Mouse (Mus musculus) kidney, embryonic 14.5 days (tissue): ENCODE measurements around the gene Ctu1. TPM values are rescaled to one million over a fixed set of nuclear protein-coding genes. Genes with fewer than 3 reads are reported as not detected.
"Not testable (repeated sequence)": the region's sequence is repeated elsewhere in the genome, so short reads cannot be mapped to it uniquely, and the experiment has no call there.

Source experiments
- ATAC-seq: fragments of 200-750 bp; cut with Nextera tagmentation; 2 replicates; pipeline ENCODE4 v1.8.0; 2017; ENCODE audit warnings: moderate number of reproducible peaks, mild to moderate bottlenecking, moderate TSS enrichment, moderate library complexity; ENCODE audit not compliant: low FRiP score, low TSS enrichment
- H3K27ac ChIP-seq: fragments of 300-500 bp; sonication (generic); 2 replicates; pipeline ENCODE4 v1.5.1; 2014; ENCODE audit warnings: low read depth, mild to moderate bottlenecking, low read length, moderate library complexity, mixed read lengths
- H3K27me3 ChIP-seq: fragments of 300-500 bp; sonication (generic); 2 replicates; pipeline ENCODE4 v1.6.1; 2014; ENCODE audit warnings: mild to moderate bottlenecking, low read length; ENCODE audit not compliant: control insufficient read depth, insufficient read depth
- H3K36me3 ChIP-seq: fragments of 300-500 bp; sonication (generic); 2 replicates; pipeline ENCODE4 v1.6.1; 2014; ENCODE audit warnings: low read length, mixed read lengths; ENCODE audit not compliant: control insufficient read depth, insufficient read depth
- H3K4me1 ChIP-seq: fragments of 300-500 bp; sonication (generic); 2 replicates; pipeline ENCODE4 v1.6.1; 2014; ENCODE audit warnings: low read length, mixed read lengths; ENCODE audit not compliant: control insufficient read depth, insufficient read depth
- H3K4me2 ChIP-seq: fragments of 300-500 bp; sonication (generic); replicated peaks from 2 replicates; pipeline ENCODE4 v1.6.1; 2014; ENCODE audit warnings: low read depth, mild to moderate bottlenecking, low read length
- H3K4me3 ChIP-seq: fragments of 300-500 bp; sonication (generic); 2 replicates; pipeline ENCODE4 v1.5.1; 2014; ENCODE audit warnings: mild to moderate bottlenecking, low read length
- H3K9ac ChIP-seq: fragments of 300-500 bp; sonication (generic); 2 replicates; pipeline ENCODE4 v1.6.1; 2014; ENCODE audit warnings: low read depth, mild to moderate bottlenecking, low read length, moderate library complexity
- H3K9me3 ChIP-seq: fragments of 300-500 bp; sonication (generic); 2 replicates; pipeline ENCODE4 v1.6.1; 2016; ENCODE audit warnings: low read length; ENCODE audit not compliant: control insufficient read depth
- WGBS: fragments of 180-500 bp; shearing (Covaris S2); extraction: QIAGEN DNeasy Blood & Tissue Kit; methylation state at CpG from one replicate; pipeline ENCODE4 v1.1.7; 2014; 5-methylcytosine and 5-hydroxymethylcytosine counted together
- polyA plus RNA-seq: library from polyadenylated mRNA; unstranded; fragments of >200 nt; fragmentation: Nextera tagmentation; extraction: Ambion mirVana; gene quantifications from 2 replicates; pipeline ENCODE4 v1.2.1, GENCODE M21; 2014

Gene Ctu1
- polyA plus RNA-seq, 1 experiment from 2014 or later: 12.6 TPM

- 78% methylated on average over 5 of the region's 5 CpGs for WGBS
- ATAC-seq: no peak
- H3K27ac ChIP-seq: no peak overlapping the region
Observed at GRCm38 (mm10) chr7:43642587-43642986, 29.2 kb upstream of the Ctu1 start.

GRCm38 (mm10) chr7:43643046-43643652 is 28.7 kb upstream of the Ctu1 start:
- Histone ChIP-seq H3K4me1 (no peaks in the 10 kb centered on the region), H3K4me3 (no peak overlapping the region), H3K9me3 (no peaks in the 10 kb centered on the region), H3K36me3 (no peaks in the 10 kb centered on the region), H3K27me3 (no peaks in the 10 kb centered on the region), H3K27ac (no peak overlapping the region), H3K9ac (no peak overlapping the region), H3K4me2 (no peak overlapping the region)
- ATAC-seq: no peak
- 83% methylated on average over 17 of the region's 17 CpGs for WGBS

More at GRCm38 (mm10) chr7:43642587-43642986, 29.2 kb upstream of the Ctu1 start:
- H3K36me3 ChIP-seq: no peaks in the 10 kb centered on the region
- no peaks in the 10 kb centered on the region for H3K9me3 ChIP-seq
- no peak overlapping the region for H3K4me2 ChIP-seq
- H3K9ac ChIP-seq: no peak overlapping the region
- H3K4me3 ChIP-seq: no peak overlapping the region
- no peaks in the 10 kb centered on the region for H3K4me1 ChIP-seq
- no peaks in the 10 kb centered on the region for H3K27me3 ChIP-seq

- no peaks in the 10 kb centered on the region for H3K4me1 ChIP-seq
- H3K9ac ChIP-seq: no peak overlapping the region
- H3K9me3 ChIP-seq: no peaks in the 10 kb centered on the region; the same call in 1 of the 2 replicates
- no peak overlapping the region for H3K4me2 ChIP-seq
- 88% methylated on average over 6 of the region's 6 CpGs for WGBS
- ATAC-seq: no peak
- no peaks in the 10 kb centered on the region for H3K36me3 ChIP-seq
- H3K27ac ChIP-seq: no peak overlapping the region
- no peak overlapping the region for H3K4me3 ChIP-seq
- no peaks in the 10 kb centered on the region for H3K27me3 ChIP-seq
Observed at GRCm38 (mm10) chr7:43652683-43653082, 19.1 kb upstream of the Ctu1 start.

- Histone ChIP-seq H3K27me3 (no peaks in the 10 kb centered on the region), H3K4me2 (no peak overlapping the region), H3K36me3 (no peaks in the 10 kb centered on the region), H3K9ac (no peak overlapping the region), H3K4me3 (no peak overlapping the region), H3K9me3 (no peaks in the 10 kb centered on the region; the same call in 1 of the 2 replicates), H3K4me1 (no peaks in the 10 kb centered on the region), H3K27ac (no peak overlapping the region)
- no peak for ATAC-seq
- WGBS: 84% methylated on average over 3 of the region's 3 CpGs
Observed at GRCm38 (mm10) chr7:43654519-43654918, 17.3 kb upstream of the Ctu1 start.

- no peaks in the 10 kb centered on the region for H3K4me1 ChIP-seq
- ATAC-seq: no peak
Observed at GRCm38 (mm10) chr7:43656232-43656631, 15.6 kb upstream of the Ctu1 start.

GRCm38 (mm10) chr7:43660002-43660401 is 11.8 kb upstream of the Ctu1 start, which contains the start of gene Siglece:
TSS of gene Siglece (minus strand) at chr7:43660161.
- Histone ChIP-seq H3K4me1 (no peaks in the 10 kb centered on the region), H3K4me3 (no peak within 1 kb of the TSS), H3K27me3 (no peaks in the 10 kb centered on the region), H3K27ac (no peak within 1 kb of the TSS), H3K9me3 (no peaks in the 10 kb centered on the region), H3K9ac (no peak within 1 kb of the TSS), H3K36me3 (no peaks in the 10 kb centered on the region), H3K4me2 (no peak within 1 kb of the TSS)
- 83% methylated on average over 1 of the region's 1 CpGs for WGBS
- ATAC-seq: no peak

More at GRCm38 (mm10) chr7:43656232-43656631, 15.6 kb upstream of the Ctu1 start:
- WGBS: 58% methylated on average over 6 of the region's 6 CpGs
- Histone ChIP-seq H3K9me3 (no peaks in the 10 kb centered on the region), H3K9ac (no peak overlapping the region), H3K4me3 (no peak overlapping the region), H3K36me3 (no peaks in the 10 kb centered on the region), H3K27ac (no peak overlapping the region), H3K27me3 (no peaks in the 10 kb centered on the region), H3K4me2 (no peak overlapping the region)

- no peaks in the 10 kb centered on the region for H3K27me3 ChIP-seq
- H3K4me1 ChIP-seq: no peaks in the 10 kb centered on the region
- no peak overlapping the region for H3K4me3 ChIP-seq
- no peaks in the 10 kb centered on the region for H3K36me3 ChIP-seq
- no peak overlapping the region for H3K4me2 ChIP-seq
- no peaks in the 10 kb centered on the region for H3K9me3 ChIP-seq
- ATAC-seq: no peak
- no peak overlapping the region for H3K27ac ChIP-seq
- WGBS: 88% methylated on average over 1 of the region's 1 CpGs
- no peak overlapping the region for H3K9ac ChIP-seq
Observed at GRCm38 (mm10) chr7:43662804-43663203, 9.0 kb upstream of the Ctu1 start.

- not testable (repeated sequence) for ATAC-seq
Observed at GRCm38 (mm10) chr7:43667221-43667620, 4.6 kb upstream of the Ctu1 start.

GRCm38 (mm10) chr7:43668582-43668981 is 3.2 kb upstream of the Ctu1 start:
- Histone ChIP-seq H3K27me3 (no peaks in the 10 kb centered on the region), H3K36me3 (no peaks in the 10 kb centered on the region), H3K4me3 (no peak overlapping the region), H3K4me2 (no peak overlapping the region), H3K27ac (no peak overlapping the region), H3K4me1 (peaks cover 6% of the 10 kb centered on the region; the same call in 1 of the 2 replicates), H3K9me3 (no peaks in the 10 kb centered on the region), H3K9ac (no peak overlapping the region)
- ATAC-seq: no peak
- WGBS: 15% methylated on average over 3 of the region's 3 CpGs

More at GRCm38 (mm10) chr7:43667221-43667620, 4.6 kb upstream of the Ctu1 start:
- not testable (repeated sequence) for H3K27me3 ChIP-seq, H3K9me3 ChIP-seq, H3K36me3 ChIP-seq, H3K9ac ChIP-seq, H3K4me3 ChIP-seq, H3K27ac ChIP-seq, H3K4me1 ChIP-seq, H3K4me2 ChIP-seq
- WGBS: 89% methylated on average over 4 of the region's 4 CpGs
